Mouse (Mus musculus): ENCODE data around the gene Bik. TPM values are rescaled to one million over a fixed set of nuclear protein-coding genes. Genes with fewer than 3 reads are reported as not detected.

The Bik gene
- polyA plus RNA-seq, 1 experiment = 3.7 TPM

GRCm38 (mm10) chr15:83562626-83563270 is 36.1 kb downstream of the Bik start:
- Histone ChIP-seq H3K27me3 (ENCODE audit: control insufficient read depth, insufficient read depth, low read length, poor library complexity, severe bottlenecking) (no peaks in the 10 kb centered on the region), H3K4me1 (ENCODE audit: control insufficient read depth, insufficient read depth, low read length) (peaks cover 2% of the 10 kb centered on the region), H3K9me3 (replicated peaks; ENCODE audit: control insufficient read depth, insufficient read depth, low read length, poor library complexity, severe bottlenecking) (no peaks in the 10 kb centered on the region), H3K36me3 (ENCODE audit: control insufficient read depth, insufficient read depth, low read length, poor library complexity, severe bottlenecking) (no peaks in the 10 kb centered on the region), H3K9ac (ENCODE audit: low read depth, poor library complexity, severe bottlenecking) (no peak overlapping the region), H3K4me3 (ENCODE audit: low read depth, low read length) (peak overlapping the region; percentile 2; the same call in 1 of the 2 replicates), H3K27ac (ENCODE audit: insufficient read depth, low read length) (peak overlapping the region; percentile 1; the same call in 1 of the 2 replicates)
- TF ChIP-seq EP300 (IDR thresholded peaks at IDR 0.05; ENCODE audit: insufficient read depth, low read depth, low read length) = no peak
- TF ChIP-seq CTCF (IDR thresholded peaks at IDR 0.05; ENCODE audit: low read depth, low read length) = no peak
- no peak for TF ChIP-seq POLR2A (IDR thresholded peaks at IDR 0.05; ENCODE audit: insufficient read depth, low read length)

DNA sequence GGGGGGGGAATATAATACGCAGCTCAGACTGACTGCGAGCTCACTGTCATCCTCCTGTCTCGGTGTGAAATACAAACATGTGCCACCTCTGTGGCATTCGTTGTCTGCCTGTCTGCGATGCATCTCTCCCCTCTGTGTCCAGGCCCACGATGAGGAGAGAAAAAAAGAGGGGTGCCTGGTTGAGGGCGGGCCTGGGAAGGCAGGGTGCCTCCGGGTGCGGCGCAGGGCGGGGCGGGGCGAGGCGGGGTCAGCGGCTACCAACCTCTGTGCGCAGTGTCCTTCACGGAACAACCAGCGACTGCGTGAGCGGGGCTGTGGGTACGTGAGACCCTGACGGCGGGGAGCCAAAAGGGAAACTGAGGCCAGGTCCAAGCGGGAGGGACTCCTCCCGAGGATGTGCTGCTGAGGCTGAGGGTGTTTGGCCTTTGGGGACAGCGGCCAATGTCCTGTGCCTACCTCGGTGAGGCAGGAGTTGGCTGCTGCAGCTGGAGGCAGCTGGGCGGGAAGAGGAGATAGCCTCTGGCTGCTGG is 36.7 kb downstream of the Bik start, which contains the start of the genes Tspo and Mcat:
Tspo (plus strand) TSS at position 266 of the 530 bp plus-strand sequence.
Mcat (minus strand) TSS at position 461 of the 530 bp plus-strand sequence.
- H3K27ac ChIP-seq (ENCODE audit: insufficient read depth, low read length) = peak within 1 kb of the TSS; percentile 1; the same call in 1 of the 2 replicates
- H3K9ac ChIP-seq (ENCODE audit: low read depth, poor library complexity, severe bottlenecking) = peak within 1 kb of the TSS; percentile 20
- H3K9me3 ChIP-seq (replicated peaks; ENCODE audit: control insufficient read depth, insufficient read depth, low read length, poor library complexity, severe bottlenecking) = no peaks in the 10 kb centered on the region
- no peaks in the 10 kb centered on the region for H3K27me3 ChIP-seq (ENCODE audit: control insufficient read depth, insufficient read depth, low read length, poor library complexity, severe bottlenecking)
- no peaks in the 10 kb centered on the region for H3K36me3 ChIP-seq (ENCODE audit: control insufficient read depth, insufficient read depth, low read length, poor library complexity, severe bottlenecking)
- no peak for TF ChIP-seq POLR2A (IDR thresholded peaks at IDR 0.05; ENCODE audit: insufficient read depth, low read length)
- TF ChIP-seq EP300 (IDR thresholded peaks at IDR 0.05; ENCODE audit: insufficient read depth, low read depth, low read length) = no peak
- TF ChIP-seq CTCF (IDR thresholded peaks at IDR 0.05; ENCODE audit: low read depth, low read length) = no peak
- peaks cover 2% of the 10 kb centered on the region for H3K4me1 ChIP-seq (ENCODE audit: control insufficient read depth, insufficient read depth, low read length)
- H3K4me3 ChIP-seq (ENCODE audit: low read depth, low read length) = peak within 1 kb of the TSS; percentile 61

DNA sequence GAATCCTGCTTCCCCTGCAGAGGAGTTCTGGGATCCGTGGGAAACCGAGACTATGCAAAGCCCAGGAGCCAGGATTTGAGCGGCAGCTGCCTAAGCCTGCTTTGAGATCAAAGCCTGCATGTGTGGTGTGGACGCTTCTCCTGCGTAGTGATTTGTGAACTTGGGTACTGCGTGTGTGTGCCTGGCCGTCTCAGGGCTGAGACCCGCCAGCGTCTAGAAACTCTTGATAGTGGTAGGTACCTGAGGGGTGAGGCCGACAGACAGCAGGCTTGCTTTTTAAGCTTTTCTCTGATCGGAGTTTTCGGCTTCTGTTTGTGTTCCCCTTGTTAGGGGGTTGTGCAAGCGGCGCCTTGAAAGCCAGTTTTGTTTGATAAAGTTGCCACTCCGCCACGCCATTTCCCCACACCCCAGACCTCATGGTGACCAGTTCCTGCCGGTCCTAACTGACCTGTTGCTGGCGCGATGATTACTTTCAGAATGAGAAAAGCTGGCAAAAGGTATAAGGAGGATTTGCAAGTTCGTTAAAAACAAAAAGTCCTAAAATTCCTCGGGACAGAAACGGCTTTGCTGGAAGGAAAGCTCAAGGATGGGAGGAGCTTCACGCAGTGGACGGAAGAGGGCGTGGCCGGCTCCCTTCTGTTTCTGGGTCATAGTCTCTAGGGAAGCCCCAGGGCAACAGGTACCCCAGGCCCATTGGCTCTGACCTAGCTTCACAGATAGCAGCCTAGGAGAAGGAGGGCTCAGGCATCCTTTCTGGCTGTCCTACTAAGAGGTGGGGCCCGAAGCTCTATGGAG is 37.4 kb downstream of the Bik start:
- H3K4me3 ChIP-seq (ENCODE audit: low read depth, low read length) = peak overlapping the region; percentile 61
- no peaks in the 10 kb centered on the region for H3K9me3 ChIP-seq (replicated peaks; ENCODE audit: control insufficient read depth, insufficient read depth, low read length, poor library complexity, severe bottlenecking)
- H3K36me3 ChIP-seq (ENCODE audit: control insufficient read depth, insufficient read depth, low read length, poor library complexity, severe bottlenecking) = no peaks in the 10 kb centered on the region
- TF ChIP-seq POLR2A (IDR thresholded peaks at IDR 0.05; ENCODE audit: insufficient read depth, low read length) (no peak), CTCF (IDR thresholded peaks at IDR 0.05; ENCODE audit: low read depth, low read length) (no peak), EP300 (IDR thresholded peaks at IDR 0.05; ENCODE audit: insufficient read depth, low read depth, low read length) (no peak)
- H3K27me3 ChIP-seq (ENCODE audit: control insufficient read depth, insufficient read depth, low read length, poor library complexity, severe bottlenecking) = no peaks in the 10 kb centered on the region
- peak overlapping the region; percentile 20 for H3K9ac ChIP-seq (ENCODE audit: low read depth, poor library complexity, severe bottlenecking)
- H3K27ac ChIP-seq (ENCODE audit: insufficient read depth, low read length) = no peak overlapping the region
- H3K4me1 ChIP-seq (ENCODE audit: control insufficient read depth, insufficient read depth, low read length) = peaks cover 2% of the 10 kb centered on the region

- no peak overlapping the region for H3K4me3 ChIP-seq (ENCODE audit: low read depth, low read length)
- no peaks in the 10 kb centered on the region for H3K27me3 ChIP-seq (ENCODE audit: control insufficient read depth, insufficient read depth, low read length, poor library complexity, severe bottlenecking)
- no peaks in the 10 kb centered on the region for H3K36me3 ChIP-seq (ENCODE audit: control insufficient read depth, insufficient read depth, low read length, poor library complexity, severe bottlenecking)
- H3K9ac ChIP-seq (ENCODE audit: low read depth, poor library complexity, severe bottlenecking) = no peak overlapping the region
- peaks cover 2% of the 10 kb centered on the region for H3K4me1 ChIP-seq (ENCODE audit: control insufficient read depth, insufficient read depth, low read length)
- H3K9me3 ChIP-seq (replicated peaks; ENCODE audit: control insufficient read depth, insufficient read depth, low read length, poor library complexity, severe bottlenecking) = no peaks in the 10 kb centered on the region
- TF ChIP-seq CTCF (IDR thresholded peaks at IDR 0.05; ENCODE audit: low read depth, low read length) (no peak), EP300 (IDR thresholded peaks at IDR 0.05; ENCODE audit: insufficient read depth, low read depth, low read length) (no peak), POLR2A (IDR thresholded peaks at IDR 0.05; ENCODE audit: insufficient read depth, low read length) (no peak)
- no peak overlapping the region for H3K27ac ChIP-seq (ENCODE audit: insufficient read depth, low read length)
Observed at GRCm38 (mm10) chr15:83565434-83565833, 38.8 kb downstream of the Bik start.

DNA sequence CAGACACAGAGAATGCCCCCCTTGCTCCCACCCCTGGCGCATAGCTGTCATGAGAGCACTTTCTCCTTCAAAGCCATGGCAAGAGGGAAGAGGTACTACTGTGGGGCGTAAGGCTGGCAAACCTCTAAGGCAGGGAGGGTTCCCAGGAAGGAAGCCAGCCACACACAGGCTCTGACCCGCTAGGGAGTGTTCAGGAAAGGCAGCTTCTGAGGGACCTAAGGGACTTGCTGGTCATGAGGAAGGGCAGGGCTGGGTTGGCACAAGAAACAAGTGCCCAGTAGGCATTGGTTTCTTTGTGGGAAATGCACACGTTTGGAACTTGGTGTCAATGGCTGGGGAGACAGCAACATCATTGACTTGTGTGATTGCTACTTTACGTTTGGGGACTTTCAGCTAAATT is 39.3 kb downstream of the Bik start:
- Histone ChIP-seq H3K27ac (ENCODE audit: insufficient read depth, low read length) (no peak overlapping the region), H3K27me3 (ENCODE audit: control insufficient read depth, insufficient read depth, low read length, poor library complexity, severe bottlenecking) (no peaks in the 10 kb centered on the region), H3K4me1 (ENCODE audit: control insufficient read depth, insufficient read depth, low read length) (peaks cover 2% of the 10 kb centered on the region), H3K4me3 (ENCODE audit: low read depth, low read length) (no peak overlapping the region), H3K9me3 (replicated peaks; ENCODE audit: control insufficient read depth, insufficient read depth, low read length, poor library complexity, severe bottlenecking) (no peaks in the 10 kb centered on the region), H3K9ac (ENCODE audit: low read depth, poor library complexity, severe bottlenecking) (no peak overlapping the region), H3K36me3 (ENCODE audit: control insufficient read depth, insufficient read depth, low read length, poor library complexity, severe bottlenecking) (no peaks in the 10 kb centered on the region)
- TF ChIP-seq CTCF (IDR thresholded peaks at IDR 0.05; ENCODE audit: low read depth, low read length) = no peak
- no peak for TF ChIP-seq POLR2A (IDR thresholded peaks at IDR 0.05; ENCODE audit: insufficient read depth, low read length)
- no peak for TF ChIP-seq EP300 (IDR thresholded peaks at IDR 0.05; ENCODE audit: insufficient read depth, low read depth, low read length)

All from ES-Bruce4 (cell line).